Mouse (Mus musculus) G1E (cell line): ENCODE measurements around the gene Sv2b. TPM values are rescaled to one million over a fixed set of nuclear protein-coding genes. Genes with fewer than 3 reads are reported as not detected.

ENCODE experiments used
- ATAC-seq: 2 replicates; pipeline ENCODE4 v1.8.0; 2016; ENCODE audit warnings: mild to moderate bottlenecking; ENCODE audit not compliant: insufficient number of reproducible peaks, poor library complexity, low FRiP score, severe bottlenecking; ENCODE audit errors: extremely low read depth
- DNase-seq: peaks from one replicate; pipeline ENCODE4 v3.0.0; 2012; ENCODE audit warnings: low spot score
- H3K27me3 ChIP-seq: 2 replicates; pipeline ENCODE4 v1.6.1; 2012; ENCODE audit warnings: mild to moderate bottlenecking, low read length, inconsistent platforms; ENCODE audit not compliant: insufficient read depth
- H3K36me3 ChIP-seq: replicated peaks from 2 replicates; pipeline ENCODE3; 2012; ENCODE audit warnings: mild to moderate bottlenecking, inconsistent platforms
- H3K4me1 ChIP-seq: 2 replicates; pipeline ENCODE4 v1.6.1; 2012; ENCODE audit warnings: low read depth, low read length, inconsistent platforms, mixed read lengths; ENCODE audit not compliant: insufficient read depth
- H3K4me3 ChIP-seq: 2 replicates; pipeline ENCODE4 v1.5.1; 2012; ENCODE audit warnings: low read depth, mild to moderate bottlenecking, inconsistent platforms, low read length, moderate library complexity, mixed read lengths
- H3K9me3 ChIP-seq: replicated peaks from 2 replicates; pipeline ENCODE4 v1.6.1; 2012; ENCODE audit warnings: inconsistent platforms
- CTCF ChIP-seq: IDR thresholded peaks from 2 replicates; pipeline ENCODE4 v1.5.1; 2012; ENCODE audit warnings: low read depth, low read length, inconsistent platforms, mixed read lengths
- GATA1 ChIP-seq: IDR thresholded peaks from 2 replicates; pipeline ENCODE4 v1.6.1; 2012; ENCODE audit warnings: borderline replicate concordance, low read length, inconsistent platforms, mixed read lengths
- GATA2 ChIP-seq: IDR thresholded peaks from 2 replicates; pipeline ENCODE4 v1.6.1; 2012; ENCODE audit warnings: low read depth, low read length, inconsistent platforms, borderline replicate concordance
- POLR2AphosphoS5 ChIP-seq: IDR thresholded peaks from 2 replicates; pipeline ENCODE4 v1.6.1; 2012; ENCODE audit warnings: low read depth, low read length, inconsistent platforms; ENCODE audit not compliant: insufficient replicate concordance
- TAL1 ChIP-seq: conservative IDR thresholded peaks from 2 replicates; pipeline ENCODE4 v1.6.1; 2012; ENCODE audit warnings: low read depth, low read length, inconsistent platforms, mixed read lengths
- polyA plus RNA-seq: library from polyadenylated mRNA; stranded (reverse); fragments of >175 nt; gene quantifications from 2 replicates; pipeline ENCODE4 v1.2.3, GENCODE M21; 2012
- total RNA-seq, 2 experiments: library from RNA; stranded (forward) in 1 of 2; stranded (reverse) in 1 of 2; fragments of 200-1000 nt in 1 of 2; fragments of >200 nt in 1 of 2; fragmentation: Nextera tagmentation in 1 of 2; gene quantifications; 2 replicates each; pipeline ENCODE4 v1.2.3; 2014 to 2017

Gene Sv2b
- not detected in 2 replicates for total RNA-seq (2014; fragmentation: Nextera tagmentation)
- total RNA-seq (2017): 0.06 and 0.16 TPM in 2 replicates
- not detected in 2 replicates for polyA plus RNA-seq

GRCm38 (mm10) chr7:75308457-75309312 is at the start of gene Sv2b:
Gene Sv2b (minus strand): TSS chr7:75309262.
- Histone ChIP-seq H3K9me3 (peaks cover 8% of the 10 kb centered on the region), H3K36me3 (no peaks in the 10 kb centered on the region), H3K27me3 (no peaks in the 10 kb centered on the region), H3K4me1 (no peaks in the 10 kb centered on the region), H3K4me3 (no peak within 1 kb of the TSS; the same call in 1 of the 2 replicates)
- DNase-seq (no peak), ATAC-seq (no peak)
- TF ChIP-seq TAL1 (no peak), POLR2AphosphoS5 (no peak), CTCF (no peak), GATA1 (no peak), GATA2 (no peak)

GRCm38 (mm10) chr7:75358284-75358851 is 49.3 kb upstream of the Sv2b start:
- Histone ChIP-seq H3K4me3 (no peak overlapping the region), H3K36me3 (no peaks in the 10 kb centered on the region), H3K4me1 (0 out of 2 replicates have a peak, but pooled peaks cover 3% of the 10 kb centered on the region), H3K9me3 (no peaks in the 10 kb centered on the region), H3K27me3 (no peaks in the 10 kb centered on the region)
- no peak for TF ChIP-seq CTCF
- no peak for DNase-seq
- no peak for ATAC-seq

- no peaks in the 10 kb centered on the region for H3K9me3 ChIP-seq
- H3K27me3 ChIP-seq: no peaks in the 10 kb centered on the region
- no peak for TF ChIP-seq GATA2
- TF ChIP-seq POLR2AphosphoS5: no peak
- TF ChIP-seq CTCF: no peak
- no peak for TF ChIP-seq GATA1
- no peak for TF ChIP-seq TAL1
- no peak for DNase-seq
- H3K4me1 ChIP-seq: 0 out of 2 replicates have a peak, but pooled peaks cover 3% of the 10 kb centered on the region
- H3K4me3 ChIP-seq: no peak overlapping the region
- H3K36me3 ChIP-seq: no peaks in the 10 kb centered on the region
- ATAC-seq: no peak
Observed at GRCm38 (mm10) chr7:75355521-75355920, 46.5 kb upstream of the Sv2b start.

GRCm38 (mm10) chr7:75352777-75353374 is 43.8 kb upstream of the Sv2b start:
- Histone ChIP-seq H3K9me3 (no peaks in the 10 kb centered on the region), H3K27me3 (no peaks in the 10 kb centered on the region), H3K4me1 (peaks cover 12% of the 10 kb centered on the region; the same call in 1 of the 2 replicates), H3K36me3 (no peaks in the 10 kb centered on the region), H3K4me3 (no peak overlapping the region)
- TF ChIP-seq GATA2 (no peak), GATA1 (no peak), CTCF (no peak), POLR2AphosphoS5 (no peak), TAL1 (no peak)
- ATAC-seq (no peak), DNase-seq (no peak)

GRCm38 (mm10) chr7:75350172-75350571 is 41.1 kb upstream of the Sv2b start:
- DNase-seq: no peak
- Histone ChIP-seq H3K27me3 (no peaks in the 10 kb centered on the region), H3K9me3 (no peaks in the 10 kb centered on the region), H3K4me3 (no peak overlapping the region), H3K36me3 (no peaks in the 10 kb centered on the region), H3K4me1 (peaks cover 15% of the 10 kb centered on the region; the same call in 1 of the 2 replicates)
- ATAC-seq: no peak
- TF ChIP-seq TAL1 (0 out of 2 replicates have a peak, but pooled peaks have one; percentile 22), GATA2 (no peak)

GRCm38 (mm10) chr7:75332311-75332710 is 23.2 kb upstream of the Sv2b start:
- Histone ChIP-seq H3K4me1 (no peaks in the 10 kb centered on the region), H3K36me3 (no peaks in the 10 kb centered on the region), H3K4me3 (no peak overlapping the region), H3K9me3 (no peaks in the 10 kb centered on the region), H3K27me3 (no peaks in the 10 kb centered on the region)
- DNase-seq: no peak
- TF ChIP-seq TAL1: no peak
- no peak for ATAC-seq
